Mouse (Mus musculus) forebrain, embryonic 14.5 days (tissue): ENCODE data around the gene Gm11541. TPM values are rescaled to one million over a fixed set of nuclear protein-coding genes. Genes with fewer than 3 reads are reported as not detected.
A peak's percentile ranks its signal among the peaks of the same experiment; 100 is the strongest.
"Not testable (repeated sequence)": the region's sequence is repeated elsewhere in the genome, so short reads cannot be mapped to it uniquely, and the experiment has no call there.

Source experiments
- ATAC-seq: fragments of 200-750 bp; cut with Nextera tagmentation; 2 replicates; pipeline ENCODE4 v1.8.0; 2017; ENCODE audit warnings: mild to moderate bottlenecking, moderate library complexity
- DNase-seq: peaks from one replicate; pipeline ENCODE4 v3.0.0-alpha.2; 2015; ENCODE audit warnings: low spot score
- H3K27ac ChIP-seq: fragments of 300-500 bp; sonication (generic); 2 replicates; pipeline ENCODE4 v1.5.1; 2014; ENCODE audit warnings: low read depth, mild to moderate bottlenecking, control low read depth, low read length, moderate library complexity
- H3K27me3 ChIP-seq: fragments of 300-500 bp; sonication (generic); replicated peaks from 2 replicates; pipeline ENCODE4 v1.6.1; 2014; ENCODE audit warnings: low read length, control low read depth, mixed read lengths; ENCODE audit not compliant: control insufficient read depth, insufficient read depth
- H3K36me3 ChIP-seq: fragments of 300-500 bp; sonication (generic); 2 replicates; pipeline ENCODE4 v1.6.1; 2014; ENCODE audit warnings: low read length, control low read depth; ENCODE audit not compliant: control insufficient read depth, insufficient read depth
- H3K4me1 ChIP-seq: fragments of 300-500 bp; sonication (generic); 2 replicates; pipeline ENCODE4 v1.6.1; 2014; ENCODE audit warnings: antibody characterized with exemption, low read length, control low read depth; ENCODE audit not compliant: control insufficient read depth, insufficient read depth
- H3K4me2 ChIP-seq: fragments of 300-500 bp; sonication (generic); 2 replicates; pipeline ENCODE4 v1.6.1; 2014; ENCODE audit warnings: mild to moderate bottlenecking, control low read depth, low read length
- H3K4me3 ChIP-seq: fragments of 300-500 bp; sonication (generic); 2 replicates; pipeline ENCODE4 v1.5.1; 2014; ENCODE audit warnings: low read depth, low read length, control low read depth
- H3K9ac ChIP-seq: fragments of 300-500 bp; sonication (generic); 2 replicates; pipeline ENCODE4 v1.6.1; 2014; ENCODE audit warnings: mild to moderate bottlenecking, low read length, control low read depth, moderate library complexity
- H3K9me3 ChIP-seq: fragments of 300-500 bp; sonication (generic); replicated peaks from 2 replicates; pipeline ENCODE4 v1.6.1; 2016; ENCODE audit warnings: low read length, control low read depth, mixed read lengths; ENCODE audit not compliant: control insufficient read depth
- WGBS: fragments of 180-500 bp; shearing (Covaris S2); extraction: QIAGEN DNeasy Blood & Tissue Kit; methylation state at CpG from one replicate; pipeline ENCODE4 v1.1.7; 2014; 5-methylcytosine and 5-hydroxymethylcytosine counted together
- polyA plus RNA-seq: library from polyadenylated mRNA; unstranded; fragments of >200 nt; fragmentation: Nextera tagmentation; extraction: Ambion mirVana; gene quantifications from 2 replicates; pipeline ENCODE4 v1.2.1, GENCODE M21; 2014

The Gm11541 gene
- polyA plus RNA-seq, 1 experiment from 2014 or later = not detected

DNA sequence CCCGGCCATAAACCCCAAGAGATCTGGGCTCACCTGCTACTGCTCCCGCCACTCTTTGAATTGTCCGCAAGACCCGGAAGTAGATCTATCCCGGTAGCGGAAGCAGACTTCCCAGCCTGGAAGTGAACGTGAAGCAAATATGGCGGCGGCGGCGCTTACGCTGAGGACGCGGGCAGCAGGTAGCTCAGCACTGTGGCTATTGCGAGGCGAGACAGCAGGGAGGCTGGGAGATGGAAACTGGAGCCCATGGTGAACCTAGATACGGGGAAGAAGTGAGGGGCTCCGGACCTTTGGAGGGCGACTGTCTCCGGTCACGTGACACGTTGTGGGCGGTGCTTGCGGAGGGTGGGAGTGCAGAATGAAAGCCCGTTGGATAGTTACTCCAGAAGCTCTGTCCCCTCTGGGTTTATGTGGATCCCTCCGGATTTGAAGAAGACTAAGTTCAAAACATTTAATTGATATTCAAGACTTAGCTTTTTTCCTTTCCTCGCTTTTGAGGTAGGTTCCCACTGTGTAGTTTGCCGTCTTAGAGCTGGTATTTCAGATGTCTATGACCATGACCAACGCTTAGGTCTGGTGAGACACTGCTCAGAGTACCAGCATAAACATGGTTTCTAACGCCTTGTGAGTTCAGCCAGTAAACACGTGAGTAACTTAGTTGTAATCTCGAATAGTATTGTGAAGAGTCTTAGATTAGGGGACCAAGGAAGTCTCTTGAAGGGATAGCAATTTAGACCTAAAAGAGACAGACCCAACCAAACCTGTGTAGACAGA lies 50.4 kb downstream of the Gm11541 start, which contains the start of the genes Mrpl27 and Eme1:
Mrpl27 (plus strand) TSS at position 105 of the 774 bp plus-strand sequence.
Eme1 (minus strand) TSS at position 302 of the 774 bp plus-strand sequence.
- Histone ChIP-seq H3K4me3 (peak within 1 kb of the TSS; percentile 51), H3K27me3 (no peaks in the 10 kb centered on the region), H3K9me3 (no peaks in the 10 kb centered on the region), H3K9ac (peak within 1 kb of the TSS; percentile 66), H3K4me2 (peak within 1 kb of the TSS; percentile 84), H3K36me3 (peaks cover 33% of the 10 kb centered on the region), H3K27ac (peak within 1 kb of the TSS; percentile 86), H3K4me1 (peaks cover 15% of the 10 kb centered on the region)
- under 1% methylated on average over 32 of the region's 32 CpGs for WGBS
- DNase-seq (peak; percentile 90), ATAC-seq (peak; percentile 94)

DNA sequence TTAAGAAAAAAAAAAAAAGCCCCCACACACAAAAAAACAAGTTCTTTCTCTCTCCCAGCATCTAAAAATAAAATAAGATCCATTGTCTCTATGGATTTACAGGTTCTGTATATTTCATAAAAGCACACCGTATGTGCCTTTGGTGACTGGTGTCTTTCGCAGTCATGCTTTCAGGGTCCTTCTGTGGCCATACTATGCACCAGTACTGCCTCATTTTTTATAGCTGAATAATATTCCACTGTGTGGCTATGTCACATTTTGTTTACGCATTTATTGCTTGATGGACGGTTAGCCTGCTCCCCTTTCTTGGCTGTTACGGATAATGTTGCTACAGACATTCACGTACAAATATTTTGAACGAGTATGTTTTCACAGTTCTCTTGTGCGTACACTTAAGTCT lies 51.3 kb downstream of the Gm11541 start:
- ATAC-seq = no peak
- no peak for DNase-seq
- WGBS = 52% methylated on average over 8 of the region's 8 CpGs
- Histone ChIP-seq H3K4me1 (peaks cover 15% of the 10 kb centered on the region), H3K9ac (0 out of 2 replicates have a peak overlapping the region, but pooled peaks have one; percentile 66), H3K27me3 (no peaks in the 10 kb centered on the region), H3K27ac (no peak overlapping the region), H3K9me3 (no peaks in the 10 kb centered on the region), H3K4me2 (peak overlapping the region; percentile 84), H3K4me3 (peak overlapping the region; percentile 51), H3K36me3 (peaks cover 27% of the 10 kb centered on the region)

DNA sequence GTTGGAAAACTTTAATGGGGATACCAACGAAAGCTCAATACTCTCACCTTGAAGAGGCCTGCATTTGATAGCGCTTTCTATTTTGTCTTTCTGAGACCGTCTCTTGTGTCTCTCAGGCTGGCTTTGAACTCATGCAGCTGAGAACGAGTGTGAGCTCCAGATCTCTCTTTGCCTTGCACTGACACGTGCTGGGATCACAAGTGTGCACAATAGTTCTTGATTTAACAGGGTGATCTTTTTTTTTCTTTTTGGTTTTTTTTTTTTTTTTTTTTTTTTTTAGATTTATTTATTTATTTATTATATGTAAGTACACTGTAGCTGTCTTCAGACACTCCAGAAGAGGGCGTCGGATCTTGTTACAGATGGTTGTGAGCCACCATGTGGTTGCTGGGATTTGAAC lies 53.1 kb downstream of the Gm11541 start:
- H3K27me3 ChIP-seq, H3K4me3 ChIP-seq, H3K4me2 ChIP-seq, H3K9me3 ChIP-seq, H3K27ac ChIP-seq, ATAC-seq, H3K9ac ChIP-seq, DNase-seq: not testable (repeated sequence)
- 94% methylated on average over 5 of the region's 7 CpGs for WGBS
- peaks cover 34% of the 10 kb centered on the region for H3K36me3 ChIP-seq
- H3K4me1 ChIP-seq = peaks cover 15% of the 10 kb centered on the region

DNA sequence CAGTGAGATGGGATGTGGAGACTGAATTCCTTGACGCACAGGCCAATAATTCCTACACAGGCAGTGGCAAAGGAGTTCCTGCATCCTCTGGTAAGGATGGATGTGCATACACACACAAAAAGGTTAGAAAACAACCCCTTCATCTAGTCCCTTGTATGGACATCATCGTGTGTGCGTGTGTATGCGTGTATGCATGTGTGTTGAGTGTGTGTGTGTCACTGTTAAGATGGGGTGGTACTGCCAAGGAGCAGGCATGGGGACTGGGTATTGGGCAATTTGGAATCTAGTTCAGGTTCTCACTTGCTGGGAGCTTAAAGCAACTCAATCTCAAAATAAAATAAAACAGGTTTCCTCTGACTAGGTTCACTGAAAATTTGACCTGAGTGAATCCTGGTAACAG lies 57.8 kb downstream of the Gm11541 start:
- Histone ChIP-seq H3K4me1 (no peaks in the 10 kb centered on the region), H3K27ac (no peak overlapping the region), H3K4me3 (no peak overlapping the region), H3K9ac (no peak overlapping the region), H3K36me3 (peaks cover 77% of the 10 kb centered on the region), H3K27me3 (no peaks in the 10 kb centered on the region), H3K9me3 (no peaks in the 10 kb centered on the region), H3K4me2 (no peak overlapping the region)
- ATAC-seq (no peak), DNase-seq (no peak)
- 90% methylated on average over 4 of the region's 4 CpGs for WGBS

Other genes starting within 250 kb of the Gm11541 start
- 7.0 and 7.1 TPM in 2 replicates for gene Cacna1g, start 230.3 kb downstream of the Gm11541 start, polyA plus RNA-seq
- 0.43 and 0.67 TPM in 2 replicates for gene Spata20, start 218.3 kb downstream of the Gm11541 start, polyA plus RNA-seq
- 0.30 and 0.41 TPM in 2 replicates for gene Epn3, start 204.5 kb downstream of the Gm11541 start, polyA plus RNA-seq
- gene Mycbpap, start 182.8 kb downstream of the Gm11541 start, polyA plus RNA-seq = 1.8 and 2.1 TPM in 2 replicates
- 3.9 and 4.1 TPM in 2 replicates for gene Rsad1, start 155.2 kb downstream of the Gm11541 start, polyA plus RNA-seq
- 0.17 TPM in 2 replicates for gene Chad, start 139.5 kb downstream of the Gm11541 start, polyA plus RNA-seq
- 2.1 and 2.3 TPM in 2 replicates for gene Acsf2, start 102.6 kb downstream of the Gm11541 start, polyA plus RNA-seq
- gene Lrrc59, start 74.7 kb downstream of the Gm11541 start, polyA plus RNA-seq = 120 and 137 TPM in 2 replicates
- 100 and 111 TPM in 2 replicates for gene Mrpl27, start 50.7 kb downstream of the Gm11541 start, polyA plus RNA-seq
- 11.3 and 13.6 TPM in 2 replicates for gene Eme1, start 50.5 kb downstream of the Gm11541 start, polyA plus RNA-seq
- gene Xylt2, start 27.0 kb downstream of the Gm11541 start, polyA plus RNA-seq = 6.9 and 8.2 TPM in 2 replicates
- gene Cdc34b, start 37.3 kb upstream of the Gm11541 start, polyA plus RNA-seq = not detected in 2 replicates
- gene Tmem92, start 78.2 kb upstream of the Gm11541 start, polyA plus RNA-seq = not detected in 2 replicates
- gene Col1a1, start 231.7 kb upstream of the Gm11541 start, polyA plus RNA-seq = 20.6 and 41.7 TPM in 2 replicates